ENCODE assay signal across 8 mouse cellular contexts in genomic region chr15:97663750-97664406, GRCm38 (mm10). TPM values are rescaled to one million over a fixed set of nuclear protein-coding genes. Genes with fewer than 3 reads are reported as not detected.
A peak's percentile ranks its signal among the peaks of the same experiment; 100 is the strongest.
DNase-seq lines count a peak whose midpoint lies in the region; ATAC-seq and TF ChIP-seq lines count a peak whose summit lies in the region.

No protein-coding gene starts in this region.

- H3K27me3 ChIP-seq in CH12.LX (replicated peaks) = peaks cover 12% of the 10 kb centered on the region
- no peaks in the 10 kb centered on the region for H3K27me3 ChIP-seq in heart, embryonic 16.5 days (ENCODE audit: control insufficient read depth, insufficient read depth, low read length)
- H3K27me3 ChIP-seq in liver, embryonic 14.5 days (ENCODE audit: control insufficient read depth, insufficient read depth, low read length) = no peaks in the 10 kb centered on the region
- H3K27me3 ChIP-seq in neural tube, embryonic 11.5 days (ENCODE audit: control insufficient read depth, insufficient read depth, low read length) = no peaks in the 10 kb centered on the region
- no peaks in the 10 kb centered on the region for H3K27me3 ChIP-seq in stomach, embryonic 16.5 days (ENCODE audit: control insufficient read depth, insufficient read depth, low read length)

- WGBS in heart, embryonic 16.5 days = 4% methylated on average over 19 of the region's 19 CpGs
- 3% methylated on average over 19 of the region's 19 CpGs for WGBS in liver, embryonic 14.5 days (ENCODE audit: insufficient replicate concordance)
- 10% methylated on average over 19 of the region's 19 CpGs for WGBS in neural tube, embryonic 11.5 days
- WGBS in stomach, embryonic 16.5 days = 4% methylated on average over 19 of the region's 19 CpGs

- peak; percentile 53 for TF ChIP-seq POLR2A in CH12.LX (IDR thresholded peaks at IDR 0.05; ENCODE audit: low read depth, low read length)

- peak overlapping the region; percentile 65 for H3K4me2 ChIP-seq in CH12.LX (ENCODE audit: insufficient read depth, low read depth, poor library complexity, severe bottlenecking)
- H3K4me2 ChIP-seq in heart, embryonic 16.5 days (ENCODE audit: low read depth, low read length) = peak overlapping the region; percentile 86
- peak overlapping the region; percentile 65 for H3K4me2 ChIP-seq in liver, embryonic 14.5 days (ENCODE audit: low read depth)
- peak overlapping the region; percentile 61 for H3K4me2 ChIP-seq in neural tube, embryonic 11.5 days (ENCODE audit: low read depth)
- H3K4me2 ChIP-seq in stomach, embryonic 16.5 days (ENCODE audit: low read depth, low read length) = peak overlapping the region; percentile 93

- peak overlapping the region; percentile 50 for H3K27ac ChIP-seq in CH12.LX (ENCODE audit: insufficient read depth, low read depth)
- 0 out of 2 replicates have a peak overlapping the region, but pooled peaks have one; percentile 14 for H3K27ac ChIP-seq in heart, embryonic 16.5 days (ENCODE audit: low read length)
- no peak overlapping the region for H3K27ac ChIP-seq in liver, embryonic 14.5 days
- no peak overlapping the region for H3K27ac ChIP-seq in neural tube, embryonic 11.5 days (ENCODE audit: low read depth, low read length)
- H3K27ac ChIP-seq in stomach, embryonic 16.5 days (ENCODE audit: low read length) = peak overlapping the region; percentile 16; the same call in 1 of the 2 replicates

- H3K4me1 ChIP-seq in CH12.LX (ENCODE audit: control insufficient read depth in 1 of 2, insufficient read depth in 2 of 2) = peaks cover 7 to 26% of the 10 kb centered on the region in 2 experiments; a peak in 3 of 4 replicates
- H3K4me1 ChIP-seq in heart, embryonic 16.5 days (ENCODE audit: control insufficient read depth, insufficient read depth, low read length) = no peaks in the 10 kb centered on the region
- no peaks in the 10 kb centered on the region for H3K4me1 ChIP-seq in liver, embryonic 14.5 days (replicated peaks; ENCODE audit: control insufficient read depth in 2 of 2, insufficient read depth in 2 of 2, low read length in 1 of 2)
- no peaks in the 10 kb centered on the region for H3K4me1 ChIP-seq in neural tube, embryonic 11.5 days (ENCODE audit: control insufficient read depth, insufficient read depth, low read length)
- no peaks in the 10 kb centered on the region; the same call in 1 of the 2 replicates for H3K4me1 ChIP-seq in stomach, embryonic 16.5 days (ENCODE audit: control insufficient read depth, insufficient read depth, low read length)

- H3K9ac ChIP-seq in CH12.LX (ENCODE audit: insufficient read depth, low read depth) = peak overlapping the region; percentile 15
- peak overlapping the region; percentile 67 for H3K9ac ChIP-seq in heart, embryonic 16.5 days (ENCODE audit: low read length)
- H3K9ac ChIP-seq in liver, embryonic 14.5 days (replicated peaks) = no peak overlapping the region
- H3K9ac ChIP-seq in neural tube, embryonic 11.5 days (ENCODE audit: low read length) = peak overlapping the region; percentile 47
- peak overlapping the region; percentile 68 for H3K9ac ChIP-seq in stomach, embryonic 16.5 days (ENCODE audit: low read length)

- no peak; the same call in 1 of the 2 replicates for TF ChIP-seq EP300 in CH12.LX (IDR thresholded peaks at IDR 0.05; ENCODE audit: low read length)
- TF ChIP-seq EP300 in liver, embryonic 14.5 days (IDR thresholded peaks at IDR 0.05; ENCODE audit: low read depth) = no peak

- H3K36me3 ChIP-seq in CH12.LX (replicated peaks in 1 of 2; ENCODE audit: control insufficient read depth in 1 of 2, insufficient read depth in 1 of 2, low read length in 1 of 2) = no peaks in the 10 kb centered on the region
- H3K36me3 ChIP-seq in heart, embryonic 16.5 days (ENCODE audit: control insufficient read depth, insufficient read depth) = no peaks in the 10 kb centered on the region
- H3K36me3 ChIP-seq in liver, embryonic 14.5 days (replicated peaks; ENCODE audit: control insufficient read depth, insufficient read depth, low read depth) = no peaks in the 10 kb centered on the region
- H3K36me3 ChIP-seq in neural tube, embryonic 11.5 days (ENCODE audit: control insufficient read depth, insufficient read depth, low read length) = no peaks in the 10 kb centered on the region
- H3K36me3 ChIP-seq in stomach, embryonic 16.5 days (ENCODE audit: control insufficient read depth, insufficient read depth, low read length) = no peaks in the 10 kb centered on the region

- H3K79me2 ChIP-seq in CH12.LX (replicated peaks; ENCODE audit: control insufficient read depth, extremely low read depth, insufficient read depth, poor library complexity, severe bottlenecking) = no peaks in the 10 kb centered on the region

- TF ChIP-seq RAD21 in CH12.LX (IDR thresholded peaks at IDR 0.05; ENCODE audit: low read depth, low read length) = peak; percentile 70

- ATAC-seq in heart, embryonic 16.5 days (replicated peaks; ENCODE audit: extremely low read depth, insufficient read depth, low FRiP score) = peak; percentile 49
- ATAC-seq in liver, embryonic 14.5 days (ENCODE audit: insufficient read depth) = peak; percentile 63; the same call in 1 of the 2 replicates
- peak; percentile 61; the same call in 1 of the 2 replicates for ATAC-seq in neural tube, embryonic 11.5 days (ENCODE audit: insufficient read depth, low FRiP score, low TSS enrichment)
- peak; percentile 68 for ATAC-seq in stomach, embryonic 16.5 days (ENCODE audit: insufficient read depth, low FRiP score)

- peak overlapping the region; percentile 43 to 56 (median 55) for H3K4me3 ChIP-seq in CH12.LX (replicated peaks in 1 of 3; ENCODE audit: low read depth in 2 of 3, low read length in 2 of 3, poor library complexity in 1 of 3)
- H3K4me3 ChIP-seq in heart, embryonic 16.5 days (ENCODE audit: low read length) = peak overlapping the region; percentile 56
- peak overlapping the region; percentile 34 to 64 for H3K4me3 ChIP-seq in liver, embryonic 14.5 days (ENCODE audit: insufficient read depth in 1 of 2, low read depth in 2 of 2, low read length in 2 of 2)
- H3K4me3 ChIP-seq in neural tube, embryonic 11.5 days (ENCODE audit: low read depth, low read length) = peak overlapping the region; percentile 32
- peak overlapping the region; percentile 54 for H3K4me3 ChIP-seq in stomach, embryonic 16.5 days (replicated peaks; ENCODE audit: low read length)

- dilution Hi-C loops in CH12.LX (cut with MboI; ENCODE audit: extremely low pct_ligation_motif_present, extremely low pct_unique_long_range_greater_than_20kb, low sequenced_read_pairs) = no loop called here

- TF ChIP-seq CTCF in CH12.LX (conservative IDR thresholded peaks at IDR 0.05 in 1 of 2, IDR thresholded peaks at IDR 0.05 in 1 of 2; ENCODE audit: low read depth in 2 of 2, low read length in 2 of 2) = peak; percentile 83 to 97
- peak; percentile 83 for TF ChIP-seq CTCF in liver, embryonic 14.5 days (IDR thresholded peaks at IDR 0.05; ENCODE audit: low read depth)

- peak; percentile 94 for DNase-seq in CH12.LX (ENCODE audit: extremely low read depth)
- DNase-seq in c-Kit-negative CD71-positive TER-119-positive erythroid progenitor cells, embryonic 14.5 days (ENCODE audit: low read depth, low spot score) = peak; percentile 42
- peak; percentile 46 for DNase-seq in fibroblast of lung, adult 2 months (ENCODE audit: low read depth)
- DNase-seq in kidney, postnatal 25 days = peak; percentile 70 to 85
- peak; percentile 46 to 57 (median 50) for DNase-seq in liver, embryonic 14.5 days (ENCODE audit: low read depth in 3 of 3, low spot score in 3 of 3)
- peak; percentile 77 for DNase-seq in neural tube, embryonic 11.5 days (ENCODE audit: low spot score)

- in situ Hi-C loops in CH12.LX (cut with MboI; ENCODE audit: low pct_ligation_motif_present, low pct_unique_long_range_greater_than_20kb, low sequenced_read_pairs) = loop anchor here (10.0 to 25.0 kb wide), 3 partner anchors 429 to 1273 kb away; partner anchors contain the start of gene Tuba1b

- H3K9me3 ChIP-seq in CH12.LX (replicated peaks; ENCODE audit: low read length) = no peaks in the 10 kb centered on the region
- H3K9me3 ChIP-seq in heart, embryonic 16.5 days (replicated peaks; ENCODE audit: control insufficient read depth, low read length) = no peaks in the 10 kb centered on the region
- H3K9me3 ChIP-seq in liver, embryonic 14.5 days (ENCODE audit: control insufficient read depth, low read length) = no peaks in the 10 kb centered on the region
- H3K9me3 ChIP-seq in neural tube, embryonic 11.5 days (ENCODE audit: control insufficient read depth, low read length) = no peaks in the 10 kb centered on the region
- no peaks in the 10 kb centered on the region for H3K9me3 ChIP-seq in stomach, embryonic 16.5 days (replicated peaks; ENCODE audit: control insufficient read depth, low read length)

TF ChIP-seq in CH12.LX, 34 proteins besides CTCF, POLR2A, EP300 and RAD21 (continues in another document):
- TF ChIP-seq IRF4 (IDR thresholded peaks at IDR 0.05; ENCODE audit: low read depth, low read length) = peak; percentile 62; the same call in 1 of the 2 replicates
- no peak for TF ChIP-seq USF1 (IDR thresholded peaks at IDR 0.05; ENCODE audit: low read depth, low read length)
- peak; percentile 34; the same call in 1 of the 2 replicates for TF ChIP-seq MXI1 (IDR thresholded peaks at IDR 0.05; ENCODE audit: low read depth, low read length)
- no peak for TF ChIP-seq ZNF384 (IDR thresholded peaks at IDR 0.05; ENCODE audit: low read depth, low read length)
- peak; percentile 70; the same call in 1 of the 2 replicates for TF ChIP-seq CHD2 (IDR thresholded peaks at IDR 0.05; ENCODE audit: low read length)
- TF ChIP-seq GABPA (IDR thresholded peaks at IDR 0.05; ENCODE audit: insufficient replicate concordance, low read depth, low read length) = no peak
- TF ChIP-seq E2F4 (IDR thresholded peaks at IDR 0.05; ENCODE audit: insufficient replicate concordance, low read depth, low read length) = no peak
- peak; percentile 29; the same call in 1 of the 2 replicates for TF ChIP-seq NELFE (IDR thresholded peaks at IDR 0.05; ENCODE audit: low read depth, low read length)
- no peak for TF ChIP-seq PAX5 (IDR thresholded peaks at IDR 0.05; ENCODE audit: low read length)
- 0 out of 2 replicates have a peak, but pooled peaks have one; percentile 46 for TF ChIP-seq TBP (conservative IDR thresholded peaks at IDR 0.05; ENCODE audit: low read depth, low read length)
- peak; percentile 28; the same call in 1 of the 2 replicates for TF ChIP-seq SIN3A (IDR thresholded peaks at IDR 0.05; ENCODE audit: low read length)
- no peak for TF ChIP-seq TCF12 (IDR thresholded peaks at IDR 0.05; ENCODE audit: low read depth, low read length)

RNA-seq across cellular contexts. Expression of gene Rpap3, which starts 41.7 kb away (rescaled TPM):
- total RNA-seq in CH12.LX (2012; rRNA removed) = 43.1 and 51.8 TPM in 2 replicates
- 73.7 and 88.8 TPM in 2 replicates for total RNA-seq in CH12.LX (2014; rRNA removed)
- polyA plus RNA-seq in CH12.LX (2012; ENCODE audit: insufficient read length, low read depth) = 69.1 and 83.7 TPM in 2 replicates
- 18.1 and 22.9 TPM in 2 replicates for polyA plus RNA-seq in heart, embryonic 16.5 days (2015; fragmentation: Nextera tagmentation; extraction: Ambion mirVana)
- 3.4 and 6.8 TPM in 2 replicates for polyA plus RNA-seq in liver, embryonic 14.5 days (2012; rRNA removed)
- polyA plus RNA-seq in liver, embryonic 14.5 days (2014; fragmentation: Nextera tagmentation; extraction: Ambion mirVana) = 11.2 and 11.4 TPM in 2 replicates
- 43.6 and 45.8 TPM in 2 replicates for polyA plus RNA-seq in neural tube, embryonic 11.5 days (2014; fragmentation: Nextera tagmentation; extraction: Ambion mirVana)
- 20.5 and 20.6 TPM in 2 replicates for polyA plus RNA-seq in stomach, embryonic 16.5 days (2015; fragmentation: Nextera tagmentation; extraction: Ambion mirVana)

Comparison
In these comparisons a context has a peak if more than half of its experiments do, and no peak if none do; other contexts are left out.
1. DNase-seq: peak in every context shown above with its lines; median percentile 94 in CH12.LX; 78 in kidney, postnatal 25 days; 77 in neural tube, embryonic 11.5 days; 50 in liver, embryonic 14.5 days; 46 in fibroblast of lung, adult 2 months; 42 in c-Kit-negative CD71-positive TER-119-positive erythroid progenitor cells, embryonic 14.5 days.
2. H3K27ac ChIP-seq: peak in CH12.LX (single experiment), heart, embryonic 16.5 days (single experiment) and stomach, embryonic 16.5 days (single experiment); none in liver, embryonic 14.5 days (single experiment) and neural tube, embryonic 11.5 days (single experiment).
3. Peak in every context shown above with its lines, with median percentiles within 50 percentile points of each other: H3K4me2 ChIP-seq, H3K4me3 ChIP-seq and ATAC-seq.